Mouse (Mus musculus): ENCODE results near the gene Srgap3. TPM values are rescaled to one million over a fixed set of nuclear protein-coding genes. Genes with fewer than 3 reads are reported as not detected.

The Srgap3 gene
- polyA plus RNA-seq, 2 experiments, result 8.4 to 14.3 TPM

GRCm38 (mm10) chr6:112978947-112979346, 31.9 kb upstream of the Srgap3 start:
- H3K36me3 ChIP-seq (ENCODE audit: control insufficient read depth, insufficient read depth, low read length), result no peaks in the 10 kb centered on the region
- 89% methylated on average over 3 of the region's 3 CpGs for WGBS
- no peak overlapping the region for H3K4me3 ChIP-seq (replicated peaks; ENCODE audit: low read length)
- no peak overlapping the region for H3K9ac ChIP-seq (ENCODE audit: low read depth, low read length, severe bottlenecking)
- DNase-seq (ENCODE audit: low spot score), result no peak
- ATAC-seq (ENCODE audit: low FRiP score, low read depth), result no peak
- peaks cover 9% of the 10 kb centered on the region for H3K4me1 ChIP-seq (ENCODE audit: control insufficient read depth, insufficient read depth, low read length)
- H3K27ac ChIP-seq (replicated peaks; ENCODE audit: low read depth, low read length), result no peak overlapping the region
- H3K4me2 ChIP-seq (replicated peaks; ENCODE audit: low read depth, low read length, severe bottlenecking), result no peak overlapping the region
- no peaks in the 10 kb centered on the region for H3K27me3 ChIP-seq (ENCODE audit: control insufficient read depth, insufficient read depth, low read length)
- no peak for TF ChIP-seq POLR2A (IDR thresholded peaks at IDR 0.05; ENCODE audit: borderline replicate concordance, extremely low read depth, insufficient read depth, insufficient read length)
- no peaks in the 10 kb centered on the region for H3K9me3 ChIP-seq (ENCODE audit: control insufficient read depth, low read length)

GRCm38 (mm10) chr6:112977246-112977645, 30.2 kb upstream of the Srgap3 start:
- DNase-seq (ENCODE audit: low spot score) (no peak), ATAC-seq (ENCODE audit: low FRiP score, low read depth) (no peak)
- H3K4me1 ChIP-seq (ENCODE audit: control insufficient read depth, insufficient read depth, low read length), result peaks cover 21% of the 10 kb centered on the region
- TF ChIP-seq POLR2A (IDR thresholded peaks at IDR 0.05; ENCODE audit: borderline replicate concordance, extremely low read depth, insufficient read depth, insufficient read length), result no peak
- no peak overlapping the region for H3K27ac ChIP-seq (replicated peaks; ENCODE audit: low read depth, low read length)
- no peaks in the 10 kb centered on the region for H3K27me3 ChIP-seq (ENCODE audit: control insufficient read depth, insufficient read depth, low read length)
- H3K4me2 ChIP-seq (replicated peaks; ENCODE audit: low read depth, low read length, severe bottlenecking), result no peak overlapping the region
- H3K9me3 ChIP-seq (ENCODE audit: control insufficient read depth, low read length), result no peaks in the 10 kb centered on the region
- H3K9ac ChIP-seq (ENCODE audit: low read depth, low read length, severe bottlenecking), result no peak overlapping the region
- H3K36me3 ChIP-seq (ENCODE audit: control insufficient read depth, insufficient read depth, low read length), result no peaks in the 10 kb centered on the region
- 81% methylated on average over 4 of the region's 4 CpGs for WGBS
- H3K4me3 ChIP-seq (replicated peaks; ENCODE audit: low read length), result no peak overlapping the region

GRCm38 (mm10) chr6:112976541-112976940, 29.5 kb upstream of the Srgap3 start:
- Histone ChIP-seq H3K4me1 (ENCODE audit: control insufficient read depth, insufficient read depth, low read length) (peaks cover 24% of the 10 kb centered on the region), H3K36me3 (ENCODE audit: control insufficient read depth, insufficient read depth, low read length) (no peaks in the 10 kb centered on the region), H3K9ac (ENCODE audit: low read depth, low read length, severe bottlenecking) (no peak overlapping the region), H3K27me3 (ENCODE audit: control insufficient read depth, insufficient read depth, low read length) (no peaks in the 10 kb centered on the region), H3K4me2 (replicated peaks; ENCODE audit: low read depth, low read length, severe bottlenecking) (no peak overlapping the region), H3K4me3 (replicated peaks; ENCODE audit: low read length) (no peak overlapping the region), H3K27ac (replicated peaks; ENCODE audit: low read depth, low read length) (no peak overlapping the region), H3K9me3 (ENCODE audit: control insufficient read depth, low read length) (no peaks in the 10 kb centered on the region)
- ATAC-seq (ENCODE audit: low FRiP score, low read depth) (no peak), DNase-seq (ENCODE audit: low spot score) (no peak)
- TF ChIP-seq POLR2A (IDR thresholded peaks at IDR 0.05; ENCODE audit: borderline replicate concordance, extremely low read depth, insufficient read depth, insufficient read length), result no peak

GRCm38 (mm10) chr6:112976136-112976535, 29.1 kb upstream of the Srgap3 start:
- Histone ChIP-seq H3K4me3 (replicated peaks; ENCODE audit: low read length) (no peak overlapping the region), H3K27me3 (ENCODE audit: control insufficient read depth, insufficient read depth, low read length) (no peaks in the 10 kb centered on the region), H3K27ac (replicated peaks; ENCODE audit: low read depth, low read length) (no peak overlapping the region), H3K9ac (ENCODE audit: low read depth, low read length, severe bottlenecking) (no peak overlapping the region), H3K4me1 (ENCODE audit: control insufficient read depth, insufficient read depth, low read length) (peaks cover 28% of the 10 kb centered on the region), H3K9me3 (ENCODE audit: control insufficient read depth, low read length) (no peaks in the 10 kb centered on the region), H3K4me2 (replicated peaks; ENCODE audit: low read depth, low read length, severe bottlenecking) (no peak overlapping the region), H3K36me3 (ENCODE audit: control insufficient read depth, insufficient read depth, low read length) (no peaks in the 10 kb centered on the region)
- no peak for ATAC-seq (ENCODE audit: low FRiP score, low read depth)
- DNase-seq (ENCODE audit: low spot score), result no peak
- no peak for TF ChIP-seq POLR2A (IDR thresholded peaks at IDR 0.05; ENCODE audit: borderline replicate concordance, extremely low read depth, insufficient read depth, insufficient read length)
- 85% methylated on average over 16 of the region's 16 CpGs for WGBS

- ATAC-seq (ENCODE audit: low FRiP score, low read depth) (peak; percentile 41; the same call in 1 of the 2 replicates), DNase-seq (ENCODE audit: low spot score) (peak; percentile 15)
- 79% methylated on average over 19 of the region's 19 CpGs for WGBS
- H3K9ac ChIP-seq (ENCODE audit: low read depth, low read length, severe bottlenecking), result peak overlapping the region; percentile 8; the same call in 1 of the 2 replicates
- no peak overlapping the region for H3K4me3 ChIP-seq (replicated peaks; ENCODE audit: low read length)
- H3K4me1 ChIP-seq (ENCODE audit: control insufficient read depth, insufficient read depth, low read length), result peaks cover 31% of the 10 kb centered on the region
- no peak overlapping the region for H3K4me2 ChIP-seq (replicated peaks; ENCODE audit: low read depth, low read length, severe bottlenecking)
- H3K36me3 ChIP-seq (ENCODE audit: control insufficient read depth, insufficient read depth, low read length), result no peaks in the 10 kb centered on the region
- TF ChIP-seq POLR2A (IDR thresholded peaks at IDR 0.05; ENCODE audit: borderline replicate concordance, extremely low read depth, insufficient read depth, insufficient read length), result no peak
- no peaks in the 10 kb centered on the region for H3K27me3 ChIP-seq (ENCODE audit: control insufficient read depth, insufficient read depth, low read length)
- H3K9me3 ChIP-seq (ENCODE audit: control insufficient read depth, low read length), result no peaks in the 10 kb centered on the region
- peak overlapping the region; percentile 22; the same call in 1 of the 2 replicates for H3K27ac ChIP-seq (replicated peaks; ENCODE audit: low read depth, low read length)
Measured at GRCm38 (mm10) chr6:112973786-112974720, 27.0 kb upstream of the Srgap3 start.
